Mouse (Mus musculus) adrenal gland, postnatal 36 days (tissue): Measurements from ENCODE around the gene Hoxc13. TPM values are rescaled to one million over a fixed set of nuclear protein-coding genes. Genes with fewer than 3 reads are reported as not detected.

Experiments used
- DNase-seq, 2 experiments: peaks; one replicate each; pipeline ENCODE4 v3.0.0; 2021; ENCODE audit warnings: mixed read lengths in 1 of 2
- total RNA-seq, 2 experiments: library from RNA; stranded (reverse); gene quantifications; 2 replicates each; pipeline ENCODE4 v1.2.3; 2021

Gene Hoxc13
- total RNA-seq, 2 experiments from 2014 or later: not detected

GRCm38 (mm10) chr15:102937036-102937666 lies 16.2 kb downstream of the Hoxc13 start:
- no peak for DNase-seq

DNA sequence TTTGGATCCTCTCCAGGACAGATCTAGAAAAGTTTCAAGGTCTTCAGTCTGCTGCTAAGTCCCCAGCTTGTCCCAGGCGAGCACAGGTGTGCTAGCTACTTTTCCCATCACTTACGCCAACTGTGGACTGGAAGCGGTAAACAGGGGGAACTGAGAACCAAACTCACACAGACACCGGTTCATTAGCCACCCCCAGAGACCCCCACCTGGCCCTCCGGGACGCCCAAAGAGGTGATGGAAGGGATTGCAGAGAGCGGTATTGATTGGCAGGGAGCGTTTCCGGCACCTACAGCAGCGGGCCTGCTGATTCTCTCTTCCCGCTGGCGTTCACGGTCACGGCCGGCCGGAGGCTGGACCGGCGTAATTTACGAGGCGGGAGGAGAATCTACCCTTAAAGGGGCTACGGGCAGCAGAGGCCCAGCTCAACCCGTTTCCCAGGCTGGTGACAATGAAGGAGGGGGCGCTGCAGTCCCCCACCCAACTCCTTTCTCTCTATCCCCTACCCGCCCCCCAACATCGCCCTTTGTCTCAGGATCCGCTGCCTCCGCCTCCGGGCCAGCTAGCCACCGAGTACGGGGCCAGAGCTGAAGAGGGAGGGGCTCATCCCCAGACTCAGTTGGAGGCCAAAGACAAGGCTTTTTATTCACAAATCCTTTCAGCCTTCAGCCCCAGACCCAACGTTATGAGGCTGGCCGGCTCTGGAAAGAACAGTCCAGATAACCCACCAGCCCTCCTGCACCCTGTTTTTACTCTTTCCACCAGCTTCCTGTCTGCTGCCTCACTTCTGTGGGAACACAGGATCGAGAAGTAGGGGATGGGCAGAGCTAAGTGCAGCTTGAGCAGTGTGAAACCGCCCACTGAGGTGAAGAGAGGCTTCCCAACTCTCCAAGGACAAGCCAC lies 18.6 kb downstream of the Hoxc13 start:
- DNase-seq: no peak

- DNase-seq: no peak
Observed at GRCm38 (mm10) chr15:102942739-102943467, 22.0 kb downstream of the Hoxc13 start.

GRCm38 (mm10) chr15:102943468-102943813 lies 22.5 kb downstream of the Hoxc13 start:
- no peak for DNase-seq

GRCm38 (mm10) chr15:102945185-102946077 lies 24.5 kb downstream of the Hoxc13 start:
- DNase-seq: no peak

DNA sequence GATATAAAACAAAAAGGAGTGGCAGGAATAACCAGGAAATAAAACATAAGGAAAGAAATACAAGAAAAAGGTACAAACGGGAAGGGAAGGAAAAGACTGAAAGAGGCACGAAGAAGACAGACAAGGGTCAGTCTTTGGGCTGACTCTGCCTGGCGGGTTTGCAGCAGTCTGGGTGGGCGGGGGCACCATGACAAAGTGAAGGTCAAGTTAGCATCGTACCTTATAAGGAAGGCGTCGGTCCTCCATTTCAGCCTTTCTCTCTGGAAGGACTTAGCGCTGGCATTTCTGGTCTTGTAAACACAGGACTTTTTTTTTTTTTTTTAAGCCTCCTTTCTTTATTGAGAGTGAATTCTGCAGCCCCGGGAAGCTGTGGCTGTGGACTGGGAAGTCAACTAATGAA lies 26.4 kb downstream of the Hoxc13 start:
- DNase-seq: no peak

DNA sequence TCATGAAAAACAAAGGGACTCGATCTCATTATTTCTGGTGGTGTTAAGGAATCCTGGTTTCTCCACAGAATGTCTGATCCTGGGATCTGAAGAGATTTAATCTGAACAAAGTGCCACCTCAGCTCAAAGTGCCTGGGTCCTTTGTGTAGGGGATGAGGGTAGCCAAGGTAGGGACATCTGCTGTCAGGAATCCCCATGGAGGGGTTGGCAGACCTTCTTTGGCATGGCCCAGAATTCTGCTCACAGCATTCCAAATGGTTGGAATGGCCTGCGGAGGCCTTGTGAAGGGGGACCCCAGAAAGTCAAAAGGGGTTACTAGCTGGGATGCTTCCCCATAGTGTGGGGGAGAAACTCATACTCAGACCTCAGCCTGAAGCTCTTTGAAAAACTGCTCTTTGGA lies 27.9 kb downstream of the Hoxc13 start:
- DNase-seq: no peak

DNA sequence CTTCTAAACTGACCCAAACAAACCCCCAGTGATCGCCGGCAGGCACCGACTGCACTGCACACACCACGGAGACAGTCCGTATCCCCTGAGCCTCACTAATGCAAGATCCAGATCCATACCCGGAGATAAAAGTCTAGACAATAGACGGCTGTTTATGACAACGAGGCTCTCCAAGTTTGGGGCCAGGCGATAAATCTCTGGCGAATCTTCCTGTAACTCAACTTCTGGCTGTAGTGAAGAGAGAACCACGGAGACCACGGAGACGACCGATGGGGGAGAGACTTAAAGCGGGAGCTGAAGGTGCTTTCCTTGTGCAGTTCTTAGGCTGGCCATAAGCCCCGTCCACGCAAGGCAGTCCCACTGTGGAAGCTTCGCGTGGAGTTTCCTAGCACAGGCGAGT lies 28.8 kb downstream of the Hoxc13 start:
- no peak for DNase-seq

- DNase-seq: no peak
Observed at GRCm38 (mm10) chr15:102950877-102951276, 30.0 kb downstream of the Hoxc13 start.

- DNase-seq: no peak
Observed at GRCm38 (mm10) chr15:102953561-102953960, 32.7 kb downstream of the Hoxc13 start.

DNA sequence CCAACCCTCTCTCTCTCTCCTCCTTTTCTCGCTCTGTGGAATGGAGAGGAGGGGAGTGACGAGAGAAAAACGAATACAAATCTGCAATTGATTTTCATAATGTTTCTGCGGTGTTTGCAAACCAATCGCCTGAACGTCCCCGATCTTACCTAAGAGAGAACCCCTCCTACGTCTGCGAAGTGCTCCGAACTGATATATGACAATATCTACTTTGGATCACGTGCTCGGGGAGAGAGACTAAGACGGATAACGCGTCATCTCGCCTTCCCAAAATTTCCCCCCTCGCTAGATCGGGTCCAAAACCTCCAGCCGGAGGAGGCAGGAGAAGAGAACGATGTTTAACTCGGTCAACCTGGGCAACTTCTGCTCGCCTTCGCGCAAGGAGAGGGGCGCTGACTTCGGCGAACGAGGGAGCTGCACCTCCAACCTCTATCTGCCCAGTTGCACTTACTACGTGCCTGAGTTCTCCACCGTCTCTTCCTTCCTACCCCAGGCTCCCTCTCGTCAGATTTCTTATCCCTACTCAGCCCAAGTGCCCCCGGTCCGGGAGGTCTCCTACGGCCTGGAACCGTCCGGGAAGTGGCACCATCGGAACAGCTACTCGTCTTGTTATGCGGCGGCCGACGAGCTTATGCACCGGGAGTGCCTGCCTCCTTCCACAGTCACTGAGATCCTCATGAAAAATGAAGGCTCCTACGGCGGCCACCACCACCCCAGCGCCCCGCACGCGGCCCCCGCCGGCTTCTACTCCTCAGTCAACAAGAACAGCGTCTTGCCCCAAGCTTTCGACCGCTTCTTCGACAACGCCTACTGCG lies 33.5 kb downstream of the Hoxc13 start, which contains the start of gene Hoxc11:
Gene Hoxc11, plus strand, starts transcription at position 236 of the 815 bp plus-strand sequence.
- no peak for DNase-seq

GRCm38 (mm10) chr15:102955007-102955382 lies 34.1 kb downstream of the Hoxc13 start:
- no peak for DNase-seq

- no peak for DNase-seq
Observed at GRCm38 (mm10) chr15:102955833-102956640, 35.1 kb downstream of the Hoxc13 start.

GRCm38 (mm10) chr15:102956906-102957305 lies 36.0 kb downstream of the Hoxc13 start:
- no peak for DNase-seq

GRCm38 (mm10) chr15:102959663-102960191 lies 38.8 kb downstream of the Hoxc13 start:
- no peak for DNase-seq

DNA sequence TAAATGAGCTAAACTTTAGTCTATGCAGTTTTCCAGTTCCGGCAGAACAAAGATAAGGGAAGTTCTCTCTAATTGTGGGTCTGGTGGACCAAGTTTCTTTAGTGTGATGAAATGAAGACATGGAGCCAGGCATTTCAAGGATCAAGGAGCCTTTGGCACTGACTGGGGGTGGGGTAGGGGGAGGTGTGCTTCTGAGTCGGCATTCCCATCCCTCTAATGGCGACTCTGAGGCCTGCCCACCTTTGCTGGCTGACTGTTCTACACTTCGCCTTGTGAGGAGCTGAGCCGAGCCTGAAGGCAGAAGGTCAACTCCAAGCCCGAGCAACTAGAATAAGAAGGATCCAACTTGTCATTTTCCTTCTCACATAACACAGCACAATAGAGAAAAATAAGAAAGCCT lies 40.8 kb downstream of the Hoxc13 start:
- no peak for DNase-seq

- DNase-seq: no peak
Observed at GRCm38 (mm10) chr15:102962492-102962891, 41.6 kb downstream of the Hoxc13 start.

DNA sequence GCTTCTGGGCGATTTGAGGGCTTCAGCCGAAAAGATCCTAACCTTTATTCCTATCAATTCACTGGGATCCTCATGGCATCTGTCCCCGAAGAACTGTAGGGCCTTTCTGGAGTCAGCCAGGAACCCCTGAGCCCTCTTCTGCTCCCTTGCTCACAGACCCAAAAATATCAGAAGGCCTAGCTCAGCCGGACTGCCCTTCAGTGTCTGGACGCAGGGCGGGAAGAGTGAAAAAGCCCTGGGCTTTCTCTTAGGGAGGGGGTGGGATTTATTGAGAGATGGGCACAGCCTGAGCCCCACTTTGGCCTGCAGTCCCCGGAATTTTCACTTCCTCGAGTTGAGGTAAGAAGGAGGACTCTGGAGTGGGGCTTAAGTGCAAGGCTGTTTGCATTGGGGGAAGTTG lies 42.4 kb downstream of the Hoxc13 start:
- no peak for DNase-seq
